15 mouse cellular contexts compared by ENCODE assay signal in the genomic region with DNA sequence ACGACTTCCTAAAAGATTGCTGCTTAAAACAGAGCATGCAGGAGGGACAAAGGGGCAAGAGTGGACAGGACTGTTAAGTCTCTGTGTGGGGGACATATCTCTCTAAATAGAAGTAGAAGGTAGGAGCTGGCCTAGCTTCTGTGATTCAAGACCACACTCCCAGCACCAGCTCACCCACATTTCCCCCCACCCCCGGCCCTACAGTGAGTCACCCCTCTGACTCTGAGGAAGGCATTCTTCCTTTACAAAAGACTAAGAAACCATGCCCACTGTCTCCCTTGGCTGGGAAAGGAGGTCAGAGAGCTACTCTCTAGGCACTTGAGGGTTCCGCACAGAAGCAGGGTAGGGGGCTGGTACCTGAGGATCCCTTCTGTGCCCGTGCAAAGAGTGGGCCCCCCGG. TPM values are rescaled to one million over a fixed set of nuclear protein-coding genes. Genes with fewer than 3 reads are reported as not detected.
"Had no signal": no experiment of that assay in that cellular context is flagged by ENCODE, and none has a peak within 500 bp of the region (broad histone marks: within the 10 kb centered on the region; RNA-seq: fewer than 3 reads in every experiment).

No protein-coding gene starts in this region.

- H3K36me3 ChIP-seq: kidney, embryonic 15.5 days; limb, embryonic 10.5 days; liver, embryonic 15.5 days; midbrain, embryonic 15.5 days had no signal

- H3K4me2 ChIP-seq: kidney, embryonic 15.5 days; liver, embryonic 11.5 days; liver, embryonic 15.5 days; midbrain, embryonic 15.5 days had no signal

- H3K9me3 ChIP-seq: kidney, embryonic 15.5 days; limb, embryonic 10.5 days; liver, embryonic 15.5 days; midbrain, embryonic 15.5 days had no signal

- H3K9ac ChIP-seq: kidney, embryonic 15.5 days; liver, embryonic 15.5 days; midbrain, embryonic 15.5 days had no signal

- H3K27me3 ChIP-seq: kidney, embryonic 15.5 days; liver, embryonic 15.5 days; midbrain, embryonic 15.5 days had no signal

- DNase-seq: kidney, adult 2 months; kidney, postnatal 14 days; lung, adult 2 months; lung, postnatal 36 days; spleen, adult 18-20 months; thymus, adult 2 months; thymus, postnatal 25 days had no signal

- H3K4me1 ChIP-seq: kidney, embryonic 15.5 days; limb, embryonic 10.5 days; liver, embryonic 15.5 days; midbrain, embryonic 15.5 days had no signal

- H3K4me3 ChIP-seq: kidney, embryonic 15.5 days; limb, embryonic 10.5 days; liver, embryonic 15.5 days; midbrain, embryonic 15.5 days had no signal

- ATAC-seq: lung, postnatal 0 days; midbrain, embryonic 15.5 days had no signal

- H3K27ac ChIP-seq: kidney, embryonic 15.5 days; limb, embryonic 10.5 days; liver, embryonic 15.5 days; midbrain, embryonic 15.5 days had no signal

RNA-seq across cellular contexts. Expression of a gene that starts 23.7 kb away (rescaled TPM):
- polyA plus RNA-seq: kidney, embryonic 15.5 days; liver, embryonic 15.5 days had no signal

RNA-seq across cellular contexts. Expression of a gene that starts 45.3 kb away (rescaled TPM):
- total RNA-seq: megakaryocyte progenitor cell, adult 5-6 weeks had no signal
- polyA plus RNA-seq: large intestine, adult 2 months; liver, embryonic 11.5 days had no signal
